Mouse (Mus musculus): ENCODE results near the gene Defb13.
"Not testable (repeated sequence)": the region's sequence is repeated elsewhere in the genome, so short reads cannot be mapped to it uniquely, and the experiment has no call there.

Defb13 gene

DNA sequence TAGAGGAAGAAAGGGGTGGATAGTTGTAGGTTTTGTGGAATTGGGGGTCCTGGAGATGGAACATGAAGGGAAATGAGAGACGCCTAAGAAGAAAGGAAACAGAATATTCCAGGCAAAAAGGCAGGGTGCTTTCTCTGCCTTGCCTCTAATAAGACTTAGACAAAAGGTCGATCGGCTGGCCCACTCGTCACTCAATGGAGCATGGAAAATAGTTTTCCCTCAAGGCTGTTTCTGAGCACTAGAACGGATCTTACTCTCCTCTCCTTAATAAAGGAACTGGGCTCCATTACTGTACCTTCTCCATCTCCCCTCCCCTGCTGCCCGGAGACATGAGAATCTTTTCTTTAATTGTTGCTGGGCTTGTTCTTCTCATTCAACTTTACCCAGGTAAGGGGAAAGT, at the start of gene Defb13:
Gene Defb13 (plus strand): TSS at position 301 of the 400 bp plus-strand sequence.
- no peak for DNase-seq (ENCODE audit: inconsistent ontology term)

DNA sequence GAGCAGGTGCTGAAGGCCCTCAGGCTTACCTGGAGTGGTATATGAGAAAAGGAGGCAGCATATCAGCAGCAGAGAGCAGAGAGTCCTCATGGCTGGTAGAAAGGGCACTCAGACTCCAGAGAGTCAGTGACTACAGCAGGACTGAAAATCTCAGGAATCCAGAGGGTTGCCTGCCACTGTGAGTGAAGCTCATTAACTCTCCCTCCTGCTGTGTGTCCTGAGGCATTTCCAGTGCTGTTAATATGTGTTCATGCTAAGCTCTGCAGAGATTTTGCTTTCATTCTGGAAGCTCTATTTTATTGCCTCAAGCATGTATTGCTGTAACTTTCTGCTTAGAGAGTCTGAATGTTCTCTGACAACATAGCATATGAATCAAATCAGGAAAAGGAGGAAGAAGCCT, 40.3 kb upstream of the Defb13 start, which contains the start of gene Defb11:
Gene Defb11 (minus strand): TSS at position 123 of the 400 bp plus-strand sequence.
- DNase-seq (ENCODE audit: inconsistent ontology term) = peak; percentile 92

DNA sequence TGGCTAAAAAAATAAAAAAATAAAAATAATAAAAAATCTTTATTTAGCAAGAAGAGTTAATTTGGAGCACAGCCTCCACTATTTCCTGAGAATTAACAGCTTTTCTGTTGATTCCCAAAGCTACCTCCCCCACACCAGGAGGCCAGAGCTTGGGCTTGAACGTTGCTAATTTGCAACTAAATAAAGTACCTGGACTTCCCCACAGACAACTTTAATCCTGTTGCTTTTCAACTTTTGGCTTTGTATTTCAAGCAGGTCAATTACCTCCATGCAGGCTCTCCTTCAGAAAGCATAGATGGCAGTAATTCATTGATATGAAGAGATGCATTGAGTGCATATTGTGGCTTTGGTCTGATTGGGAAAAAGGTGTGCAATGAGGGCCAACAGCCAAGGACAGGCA, 34.6 kb upstream of the Defb13 start:
- no peak for DNase-seq (ENCODE audit: inconsistent ontology term)

DNA sequence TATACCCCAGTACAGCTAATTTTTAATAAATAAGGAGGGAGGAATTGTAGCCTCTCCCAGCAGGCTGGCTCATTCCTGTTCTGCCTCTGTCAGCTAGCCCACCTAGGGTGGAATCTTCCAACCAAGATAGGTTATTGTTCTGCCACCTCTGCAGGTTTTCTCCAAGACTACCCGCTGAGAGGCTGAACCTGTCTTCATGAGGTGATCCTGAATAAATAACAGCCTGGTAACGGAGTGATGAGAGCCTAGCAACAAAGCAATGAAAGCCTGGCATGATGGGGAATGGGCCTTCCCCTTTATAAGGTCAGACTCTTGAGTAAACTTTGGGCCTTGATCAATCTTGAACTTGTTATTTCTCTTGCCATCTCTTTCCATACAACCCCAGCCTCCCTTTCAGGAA, 34.0 kb upstream of the Defb13 start:
- DNase-seq (ENCODE audit: inconsistent ontology term) = no peak

DNA sequence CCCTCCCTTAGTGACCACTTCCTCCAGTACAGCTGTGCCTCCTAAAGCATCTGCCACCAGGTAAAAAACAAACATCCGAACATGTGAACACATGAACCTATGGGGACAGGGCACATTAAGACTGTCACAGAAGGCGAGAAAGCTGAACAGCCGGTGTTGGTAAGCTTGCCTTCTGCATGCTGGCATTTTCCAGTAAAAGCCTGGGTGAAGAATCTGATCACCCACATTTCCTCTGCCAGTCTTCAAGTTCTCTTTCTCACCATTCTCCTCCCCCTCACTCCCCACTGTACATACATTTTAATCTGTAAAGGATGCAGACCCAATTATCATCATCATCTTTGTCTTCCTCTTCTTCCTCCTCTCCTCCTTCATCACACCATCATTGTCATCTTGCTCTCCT, 30.9 kb upstream of the Defb13 start:
- DNase-seq (ENCODE audit: inconsistent ontology term) = no peak

DNA sequence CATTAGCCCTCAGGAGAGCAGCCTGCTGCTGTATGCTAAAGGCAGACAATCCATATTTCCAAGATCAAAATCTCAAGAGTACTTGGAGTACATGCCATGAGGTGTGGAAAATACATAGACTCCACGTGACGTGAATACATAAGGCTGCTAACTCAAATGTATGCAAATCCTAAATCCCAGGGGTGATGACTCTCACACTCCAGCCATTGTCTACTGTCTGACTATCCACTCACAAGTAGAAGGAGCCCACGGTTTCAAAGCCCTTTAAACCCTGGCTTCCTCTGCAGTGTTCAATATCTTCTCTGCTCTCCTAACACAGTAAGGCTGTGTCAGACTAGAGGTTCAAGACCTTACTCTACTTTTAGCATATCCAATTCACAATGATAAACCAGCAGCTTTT, 15.8 kb upstream of the Defb13 start:
- not testable (repeated sequence) for DNase-seq (ENCODE audit: inconsistent ontology term)

DNA sequence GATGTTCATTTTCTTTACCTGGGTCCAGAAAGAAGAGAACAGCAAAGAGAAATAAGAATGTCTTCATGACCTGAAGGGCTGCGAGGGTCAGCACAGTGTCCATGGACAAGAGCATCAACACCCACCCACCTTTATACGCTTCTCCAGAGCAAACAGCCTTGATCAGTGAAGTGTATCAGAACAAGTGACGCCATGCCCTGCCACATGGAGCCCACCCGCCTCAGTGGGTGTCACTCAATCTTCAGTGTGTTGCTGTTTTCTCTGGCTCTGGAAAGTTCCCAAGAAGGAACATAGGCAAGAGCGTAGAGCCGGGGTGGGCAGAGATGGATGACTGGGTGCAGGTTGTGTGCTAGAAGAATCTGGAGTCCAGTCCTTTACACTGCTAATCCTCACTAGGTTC, 14.0 kb upstream of the Defb13 start, which contains the start of gene Defb15:
Gene Defb15 (minus strand): TSS at position 101 of the 400 bp plus-strand sequence.
- DNase-seq (ENCODE audit: inconsistent ontology term) = no peak

DNA sequence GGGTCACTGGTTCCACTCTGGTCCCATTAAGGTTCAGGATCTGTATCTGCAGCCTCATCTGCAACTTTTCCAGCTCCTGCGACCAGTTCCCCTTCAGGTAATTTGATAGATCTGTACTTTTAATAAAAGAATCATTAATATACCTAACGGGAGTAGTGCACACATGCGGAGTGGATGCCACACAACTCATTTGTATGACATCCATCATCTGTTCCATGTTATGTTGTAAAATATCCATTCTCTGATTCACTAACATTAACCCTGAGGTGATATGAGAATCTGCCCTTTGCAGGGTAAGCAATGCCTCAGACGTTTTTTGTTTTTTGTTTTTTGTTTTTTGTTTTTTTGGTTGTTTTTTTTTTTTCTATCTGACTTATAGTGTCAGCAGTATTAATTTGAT, 8.5 kb upstream of the Defb13 start, which contains the start of gene Defb35:
Gene Defb35 (plus strand): TSS at position 301 of the 400 bp plus-strand sequence.
- not testable (repeated sequence) for DNase-seq (ENCODE audit: inconsistent ontology term)

DNA sequence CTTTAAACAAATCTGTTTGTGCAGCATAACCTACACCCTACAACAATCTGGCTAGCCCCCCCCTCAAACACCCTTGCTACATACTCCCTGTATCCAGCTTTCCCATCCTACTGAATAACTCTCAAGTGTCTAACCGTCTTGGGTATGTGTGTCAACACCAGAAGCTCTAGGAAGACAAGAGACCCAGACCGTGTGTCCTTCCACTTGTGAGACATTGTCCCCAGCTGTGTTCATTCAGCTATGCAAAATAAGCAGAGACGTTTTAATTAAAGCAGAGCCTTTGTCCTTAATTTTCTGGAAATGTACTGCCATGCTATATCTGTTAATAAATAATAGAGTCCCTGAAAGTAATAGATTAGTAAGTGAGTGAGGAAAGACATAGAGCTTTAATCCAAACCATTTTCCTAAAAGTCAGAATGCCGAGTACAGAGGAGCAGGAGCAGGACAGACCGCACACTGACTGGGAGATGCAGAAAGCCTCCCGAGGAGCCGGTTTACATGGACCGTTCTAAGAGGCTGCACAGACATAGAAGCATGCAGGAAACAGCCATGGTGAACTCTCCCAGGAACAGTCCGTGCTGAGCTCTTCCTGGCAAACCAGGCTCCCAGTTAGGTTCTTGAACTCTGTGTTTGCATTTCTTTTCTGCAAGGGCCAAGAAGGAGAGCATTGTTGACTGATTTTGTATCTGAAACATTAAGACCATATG, 902 bp downstream of the Defb13 start:
- DNase-seq (ENCODE audit: inconsistent ontology term) = peak; percentile 31

DNA sequence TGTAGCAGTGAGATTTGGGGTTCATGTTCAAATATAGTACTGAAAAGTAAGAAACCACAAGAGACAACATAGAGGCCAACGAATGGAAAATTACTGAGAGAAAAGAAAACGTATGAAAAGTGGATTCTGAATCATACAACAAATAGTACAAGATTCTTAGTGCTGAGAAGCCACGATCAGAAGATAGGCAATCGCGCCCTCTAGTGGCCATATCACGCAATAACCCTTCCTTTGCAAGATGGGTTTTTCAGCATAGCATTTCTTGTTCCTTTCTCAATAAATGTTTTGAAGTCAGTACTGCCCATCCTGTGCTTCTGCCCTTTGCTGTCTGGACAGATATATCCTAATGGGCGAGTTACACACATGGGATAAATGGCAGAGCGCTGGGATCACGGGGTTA, 8.8 kb downstream of the Defb13 start:
- peak; percentile 29 for DNase-seq (ENCODE audit: inconsistent ontology term)

DNA sequence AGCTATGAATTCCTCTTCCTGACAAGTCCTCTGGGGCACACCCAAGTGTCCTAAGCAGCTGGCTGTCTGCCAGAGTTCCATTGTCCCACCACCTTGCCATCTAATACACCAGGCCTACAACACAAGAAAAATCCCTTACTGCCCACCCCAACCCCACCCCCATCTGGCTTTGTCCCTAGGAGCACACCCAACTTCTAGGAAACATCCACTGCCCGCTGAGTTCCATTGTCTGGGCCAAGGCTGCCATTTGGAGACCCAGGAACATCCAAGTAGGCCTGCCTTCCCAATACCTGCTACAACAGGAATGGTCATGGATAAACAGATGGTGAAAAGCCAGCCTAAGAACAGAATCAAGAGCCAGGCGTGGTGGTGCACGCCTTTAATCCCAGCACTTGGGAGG, 9.8 kb downstream of the Defb13 start:
- DNase-seq (ENCODE audit: inconsistent ontology term) = no peak

DNA sequence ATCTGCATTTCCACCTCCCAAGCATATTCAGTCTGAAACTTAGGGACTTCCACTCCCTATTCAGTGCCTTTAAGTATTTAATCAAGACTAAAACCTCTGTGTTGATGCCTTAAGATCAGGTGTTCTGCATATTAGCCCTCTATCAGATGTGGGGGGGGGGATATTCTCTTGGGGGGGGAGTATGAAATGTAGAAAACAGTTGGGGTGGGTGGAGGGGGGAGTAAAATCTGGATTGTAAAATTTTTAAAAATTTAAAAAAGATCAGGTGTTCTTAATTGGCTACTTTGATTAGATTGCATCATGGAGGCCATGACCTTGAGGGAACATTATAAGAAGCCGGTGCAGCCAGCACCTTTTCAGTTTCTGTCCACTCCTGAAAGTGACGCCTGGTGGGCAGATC, 11.9 kb downstream of the Defb13 start, which contains the start of gene Fam90a1a:
Gene Fam90a1a (plus strand): TSS at position 301 of the 400 bp plus-strand sequence.
- no peak for DNase-seq (ENCODE audit: inconsistent ontology term)

DNA sequence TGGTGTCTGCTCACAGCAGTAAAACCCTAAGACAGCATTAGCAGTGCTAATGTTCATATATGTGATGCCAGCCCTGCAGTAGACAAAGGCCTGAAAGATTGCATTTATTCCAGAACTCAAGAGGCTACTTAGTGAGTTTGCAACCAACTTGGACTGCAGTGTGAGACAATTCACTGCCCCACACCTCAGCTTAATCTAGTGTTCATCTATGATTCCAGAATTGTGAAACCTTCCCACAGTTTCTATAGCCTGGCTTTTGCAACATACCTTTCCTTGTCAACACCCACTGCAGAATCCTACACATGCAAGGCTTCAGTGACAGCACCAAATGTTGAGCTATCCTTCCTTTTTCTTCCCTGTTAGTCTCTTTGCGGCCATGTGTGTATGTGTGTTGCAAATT, 20.1 kb downstream of the Defb13 start:
- DNase-seq (ENCODE audit: inconsistent ontology term) = no peak

DNA sequence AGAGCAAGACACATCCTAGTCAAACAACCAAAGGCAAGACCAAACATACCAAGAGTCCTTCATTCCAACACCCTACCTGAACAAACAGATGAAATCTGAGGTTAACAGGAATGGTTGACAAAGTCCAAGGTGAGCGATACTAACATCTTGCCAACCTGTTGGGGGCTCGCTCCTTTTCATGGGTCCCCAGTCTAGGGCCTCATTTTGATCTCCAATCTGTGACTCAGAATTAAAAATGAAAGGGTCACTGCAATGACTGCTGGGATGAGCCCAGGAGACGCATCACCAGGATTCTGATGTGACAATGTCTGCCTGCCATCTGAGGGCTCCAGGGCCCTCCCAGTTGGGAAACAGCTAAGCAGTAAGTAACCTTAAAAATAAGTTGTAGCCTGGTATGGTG, 22.9 kb downstream of the Defb13 start, which contains the start of gene Ccdc70:
Gene Ccdc70 (plus strand): TSS at position 301 of the 400 bp plus-strand sequence.
- no peak for DNase-seq (ENCODE audit: inconsistent ontology term)

DNA sequence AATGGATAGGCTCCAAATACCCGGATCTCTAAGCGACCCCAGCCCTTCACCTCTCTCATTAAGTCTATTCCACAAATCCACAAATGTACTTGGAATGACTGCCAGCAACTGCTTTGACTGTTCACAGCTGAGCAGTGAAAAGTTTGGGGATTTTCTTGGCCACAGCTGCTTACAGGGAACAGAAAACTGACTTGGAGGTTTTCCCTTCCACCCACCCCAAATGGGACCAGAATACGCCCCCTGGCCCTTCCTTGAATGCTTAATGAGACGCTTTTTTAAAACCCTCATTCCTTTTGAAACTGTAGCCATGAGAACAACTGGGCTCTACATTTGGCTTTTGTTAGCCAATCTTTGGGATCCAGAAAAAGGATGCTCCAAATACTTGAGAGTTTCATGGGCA, 31.6 kb downstream of the Defb13 start:
- DNase-seq (ENCODE audit: inconsistent ontology term) = peak; percentile 59

DNA sequence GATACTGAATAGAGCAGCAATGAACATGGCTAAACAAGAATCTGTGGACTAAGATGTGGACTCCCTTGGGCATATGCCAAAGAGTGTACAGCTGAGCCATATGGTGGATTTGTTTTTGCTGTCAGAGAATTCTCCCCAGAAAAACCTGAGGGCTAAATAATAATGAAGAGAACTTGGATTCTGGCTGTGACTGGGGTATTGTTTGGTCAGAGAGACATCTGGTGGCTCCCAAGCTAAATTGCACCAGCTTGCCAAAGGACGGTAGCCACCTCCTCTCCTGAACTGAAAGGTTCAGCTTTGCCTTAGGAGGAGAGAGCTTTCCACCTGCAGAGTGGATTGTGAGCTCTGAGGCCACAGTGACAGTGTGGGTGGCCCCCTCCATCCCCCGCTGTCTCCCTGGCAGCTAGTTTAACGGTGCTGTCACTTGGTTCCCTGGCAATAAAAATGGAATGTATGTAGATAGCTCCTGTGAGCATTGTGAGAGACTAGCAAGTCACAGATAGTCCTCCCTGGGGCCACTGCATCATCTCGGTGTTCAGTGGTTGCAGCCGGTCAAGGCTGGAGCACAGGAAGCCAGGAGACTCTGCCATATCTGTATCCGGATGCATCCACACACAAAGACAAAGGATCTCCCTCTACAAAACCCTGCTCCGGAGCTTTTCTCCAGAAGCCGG, 35.2 kb downstream of the Defb13 start:
- peak; percentile 22 for DNase-seq (ENCODE audit: inconsistent ontology term)

DNA sequence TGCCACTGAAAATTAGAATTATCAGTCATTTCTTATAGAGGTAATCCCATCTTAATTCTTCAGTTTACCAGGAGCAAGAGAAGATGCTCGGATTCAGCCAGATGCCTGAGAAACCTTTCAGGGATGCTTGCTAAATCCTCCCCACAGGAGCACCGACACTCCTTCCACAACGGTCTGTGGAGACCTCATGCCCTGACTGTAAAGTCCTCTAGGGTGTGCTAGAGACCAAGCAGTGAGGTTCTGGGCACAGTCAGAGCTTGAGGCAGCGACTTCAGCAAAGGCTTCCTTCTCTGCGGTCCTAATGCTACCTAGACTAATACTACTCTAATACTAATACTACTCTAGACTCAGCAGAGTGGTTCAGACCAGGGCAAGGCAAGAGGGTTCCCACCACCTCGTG, 45.6 kb downstream of the Defb13 start:
- DNase-seq (ENCODE audit: inconsistent ontology term) = peak; percentile 38

DNA sequence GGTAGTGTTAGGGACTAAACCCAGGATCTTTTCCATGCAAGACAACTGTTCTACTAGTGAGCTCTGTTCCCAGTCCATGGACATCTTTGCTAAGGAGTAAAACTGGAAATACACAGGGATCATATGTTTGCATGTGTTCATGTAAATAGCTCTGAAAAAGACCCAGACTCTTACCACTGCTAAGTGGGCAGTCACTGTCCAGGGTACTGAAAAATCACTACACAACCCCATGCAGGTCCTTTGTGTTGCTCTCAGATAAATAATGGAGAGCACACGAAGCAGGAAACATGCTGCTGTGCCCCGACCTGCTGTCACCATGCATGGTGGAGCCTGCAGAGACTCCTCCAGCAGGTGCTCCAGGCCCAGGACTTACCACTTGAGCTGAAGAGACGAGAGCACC, 48.6 kb downstream of the Defb13 start:
- DNase-seq (ENCODE audit: inconsistent ontology term) = no peak
